Mouse (Mus musculus): ENCODE results near the gene Gm20662.

The Gm20662 gene

DNA sequence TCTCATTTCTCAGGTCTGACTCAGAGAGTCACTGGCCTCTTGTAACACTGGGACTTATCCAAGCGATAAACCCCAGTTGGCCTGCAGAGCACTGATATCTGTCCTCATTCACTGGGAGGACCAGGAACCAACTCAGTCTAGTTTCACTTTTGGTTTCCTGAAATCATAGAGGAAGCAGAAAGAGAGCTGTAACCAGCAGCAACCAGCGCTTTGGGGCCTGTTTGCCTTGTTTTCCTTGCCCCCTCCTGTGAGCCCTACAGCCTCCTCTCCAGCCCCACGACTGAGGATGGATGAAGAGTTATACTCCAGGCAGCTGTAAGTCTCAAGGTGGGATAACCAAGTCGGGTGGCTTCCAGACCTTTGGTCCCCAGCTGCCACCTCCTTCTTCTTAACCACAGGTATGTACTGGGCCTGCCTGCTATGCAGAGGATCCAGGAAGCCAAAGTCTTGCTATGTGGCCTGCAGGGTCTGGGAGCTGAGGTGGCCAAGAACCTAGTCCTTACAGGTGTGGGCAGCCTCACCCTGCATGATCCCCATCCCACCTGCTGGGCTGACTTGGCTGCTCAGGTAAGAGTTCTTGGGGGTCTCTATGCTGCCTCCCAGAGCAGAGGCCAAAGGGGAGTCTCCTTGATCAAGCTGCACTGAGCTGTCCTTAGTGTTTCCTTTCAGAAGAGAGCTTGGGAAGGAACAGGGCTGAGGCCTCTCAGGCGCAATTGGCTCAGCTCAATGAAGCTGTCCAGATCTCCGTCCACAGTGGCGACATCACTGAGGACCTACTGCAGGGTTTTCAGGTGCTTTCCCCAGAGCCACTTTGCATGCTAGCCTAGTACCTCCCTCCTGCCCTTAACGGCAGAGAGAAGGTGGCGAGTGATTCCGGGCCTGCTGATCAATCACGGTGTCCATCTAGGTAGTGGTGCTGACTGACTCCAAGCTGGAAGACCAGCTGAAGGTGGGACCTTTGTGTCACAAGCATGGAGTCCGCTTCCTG, 20.5 kb upstream of the Gm20662 start, which contains the start of gene Uba7:
Uba7 (plus strand) TSS at position 107 of the 988 bp plus-strand sequence.
- peak; percentile 34 for DNase-seq

DNA sequence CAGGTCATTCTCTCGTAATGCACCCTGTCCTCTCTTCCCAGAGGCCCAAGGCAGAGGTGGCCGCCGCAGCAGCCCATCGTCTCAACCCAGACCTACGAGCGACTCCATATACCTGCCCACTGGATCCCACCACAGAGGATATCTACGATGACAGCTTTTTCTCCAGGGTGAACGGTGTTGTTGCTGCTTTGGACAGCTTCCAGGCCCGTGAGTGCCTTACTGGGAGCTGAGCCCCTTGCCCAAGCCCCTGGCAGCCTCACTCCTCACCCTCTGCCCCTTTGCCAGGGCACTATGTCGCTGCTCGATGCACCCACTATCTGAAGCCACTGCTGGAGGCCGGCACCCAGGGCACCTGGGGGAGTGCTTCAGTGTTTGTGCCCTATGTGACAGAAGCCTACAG, 17.3 kb upstream of the Gm20662 start:
- DNase-seq: no peak

DNA sequence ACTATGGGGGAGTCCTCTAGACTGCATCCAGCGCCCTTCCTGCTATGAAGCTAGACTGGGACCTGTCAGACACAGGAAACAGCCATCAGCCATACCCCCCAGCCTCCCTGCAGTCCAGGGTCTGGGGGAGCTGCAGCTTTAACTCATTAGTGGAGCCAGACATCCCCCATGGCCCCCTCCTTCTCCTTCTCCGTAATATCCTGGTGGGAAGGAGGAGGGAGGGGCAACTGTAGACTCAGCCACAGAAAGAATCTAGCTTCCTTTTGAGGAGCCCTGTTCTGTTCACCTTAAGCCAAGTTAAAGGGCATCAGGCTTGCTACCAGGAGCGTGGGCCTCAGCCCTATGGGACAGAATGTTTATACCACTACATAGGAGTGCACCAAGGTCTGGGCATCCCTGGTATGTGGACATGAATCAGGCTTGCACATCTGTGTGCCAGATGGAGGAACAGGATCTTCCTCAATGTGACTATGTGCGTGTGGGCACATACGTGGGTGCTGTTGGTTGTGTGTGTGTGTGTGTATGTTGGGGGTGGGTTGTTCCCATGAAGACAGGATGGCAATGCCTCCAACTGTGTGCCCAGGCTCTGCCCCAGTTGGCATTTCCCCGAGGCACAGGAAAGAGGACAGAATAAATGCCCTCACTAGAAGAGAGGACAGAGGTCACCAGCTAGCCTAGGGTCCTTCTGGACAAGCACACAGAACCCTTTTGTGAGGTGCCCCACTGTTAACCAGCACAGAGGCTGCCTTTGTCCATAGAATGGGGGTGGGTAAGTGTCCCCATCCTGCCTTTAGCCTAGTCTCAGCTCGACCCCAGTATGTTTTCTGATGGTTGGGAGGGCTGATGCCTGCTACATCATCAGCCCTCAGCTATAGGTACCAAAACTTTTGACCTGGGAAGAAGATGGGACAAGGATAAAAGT, 14.2 kb upstream of the Gm20662 start:
- no peak for DNase-seq

DNA sequence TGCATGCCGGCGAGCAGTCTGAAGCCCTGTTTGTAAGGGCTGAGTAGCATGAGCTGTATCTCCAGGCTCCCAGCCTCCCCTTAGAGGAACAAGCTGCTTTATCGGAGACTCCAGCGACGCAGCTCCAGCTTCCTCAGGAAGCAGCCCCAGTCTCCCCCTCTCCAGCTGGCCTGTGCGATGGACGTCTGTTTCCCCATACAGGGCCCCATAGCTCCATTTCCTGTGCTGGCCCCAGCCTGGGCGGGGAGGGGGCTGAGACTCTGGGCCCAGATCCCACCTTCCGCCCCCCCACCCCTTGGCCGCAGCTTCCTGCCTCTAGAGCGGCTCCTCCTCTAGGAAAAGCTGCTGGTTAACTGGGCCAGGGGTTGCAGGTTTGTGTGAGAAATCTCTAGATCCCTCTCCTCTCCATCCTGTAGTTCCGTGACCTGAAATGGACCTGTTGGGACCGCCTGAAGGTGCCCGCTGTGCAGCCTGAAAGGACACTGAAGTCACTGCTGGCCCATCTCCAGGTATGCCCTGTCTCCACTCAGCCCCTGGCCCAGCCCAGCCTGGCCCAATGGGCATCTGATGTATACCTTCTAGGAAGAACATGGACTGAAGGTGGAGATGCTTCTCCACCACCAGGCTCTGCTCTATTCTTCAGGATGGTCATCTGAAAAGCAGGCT, 13.3 kb upstream of the Gm20662 start, which contains the start of gene Gm20661:
Gm20661 (plus strand) TSS at position 378 of the 666 bp plus-strand sequence.
- peak; percentile 76 for DNase-seq

DNA sequence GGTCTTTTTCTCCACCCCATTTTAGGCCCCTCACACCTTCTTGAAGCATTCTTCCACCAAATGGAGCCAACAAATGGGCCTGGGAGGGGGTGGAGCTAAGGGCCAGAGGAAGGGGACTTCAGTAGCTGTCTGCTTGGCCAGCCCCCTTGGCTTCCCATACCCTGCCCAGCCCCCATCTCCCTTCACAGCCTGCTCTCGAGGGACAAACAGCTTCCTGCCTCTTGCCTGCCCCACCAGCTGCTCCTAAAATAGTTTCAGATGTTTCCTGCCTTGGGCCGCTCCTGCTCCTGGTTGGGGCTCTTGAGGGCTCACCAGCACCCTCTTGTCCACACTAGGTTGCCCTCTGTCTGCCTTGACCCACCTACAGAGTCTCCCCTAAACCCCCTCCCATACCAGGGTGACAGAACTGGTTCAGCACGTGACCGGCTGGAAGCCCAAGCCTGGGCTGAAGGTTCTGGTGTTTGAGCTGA, 12.7 kb upstream of the Gm20662 start:
- DNase-seq: peak; percentile 89

DNA sequence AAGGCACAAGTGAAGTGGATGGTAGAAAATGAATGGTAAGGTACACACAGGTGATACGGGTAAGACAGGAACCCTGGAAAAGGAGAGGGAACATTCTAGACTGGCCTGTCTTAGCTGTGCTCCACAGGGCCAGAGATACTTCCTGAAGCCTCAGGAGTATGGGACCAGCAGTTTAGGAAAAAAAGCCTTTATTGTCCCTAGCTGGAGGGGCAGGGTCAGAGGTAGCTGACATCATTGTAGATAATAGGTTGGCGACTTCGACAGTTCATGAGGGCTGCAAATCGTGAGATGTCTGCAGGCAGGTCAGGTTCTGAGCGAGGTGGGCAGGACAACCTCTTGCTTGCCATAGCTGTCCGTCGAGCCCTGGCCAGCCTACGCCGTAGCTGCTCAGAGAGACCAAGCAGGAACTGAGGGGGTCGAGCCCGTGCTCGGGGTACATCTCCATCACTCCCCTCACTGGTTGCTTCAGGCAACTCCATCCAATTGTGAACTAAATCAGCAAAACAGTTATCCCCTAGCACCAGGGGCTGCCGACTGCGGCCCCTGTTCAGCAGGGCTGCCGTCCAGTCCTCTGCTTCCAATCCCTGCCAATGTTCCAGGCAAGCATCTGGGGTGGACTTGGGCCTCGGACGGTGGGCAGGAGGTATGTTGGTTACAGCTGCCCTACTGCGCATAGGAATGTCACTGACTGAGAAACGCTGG, 11.9 kb upstream of the Gm20662 start:
- DNase-seq: no peak

DNA sequence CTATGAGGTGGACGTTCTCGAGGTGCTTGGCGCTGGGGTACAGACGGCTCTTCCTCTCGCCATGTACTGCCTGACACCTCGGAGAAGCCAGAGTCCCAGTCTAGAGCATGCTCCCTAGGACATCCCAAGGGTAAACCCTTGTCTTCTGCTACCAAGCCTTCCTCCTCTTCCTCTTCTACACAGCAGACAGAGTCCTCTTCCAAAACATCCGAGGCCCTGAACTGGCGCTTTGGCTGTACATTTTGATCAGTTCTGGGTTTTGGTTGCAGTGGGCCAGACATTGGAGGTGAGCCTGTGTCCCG, 11.4 kb upstream of the Gm20662 start:
- DNase-seq: no peak

DNA sequence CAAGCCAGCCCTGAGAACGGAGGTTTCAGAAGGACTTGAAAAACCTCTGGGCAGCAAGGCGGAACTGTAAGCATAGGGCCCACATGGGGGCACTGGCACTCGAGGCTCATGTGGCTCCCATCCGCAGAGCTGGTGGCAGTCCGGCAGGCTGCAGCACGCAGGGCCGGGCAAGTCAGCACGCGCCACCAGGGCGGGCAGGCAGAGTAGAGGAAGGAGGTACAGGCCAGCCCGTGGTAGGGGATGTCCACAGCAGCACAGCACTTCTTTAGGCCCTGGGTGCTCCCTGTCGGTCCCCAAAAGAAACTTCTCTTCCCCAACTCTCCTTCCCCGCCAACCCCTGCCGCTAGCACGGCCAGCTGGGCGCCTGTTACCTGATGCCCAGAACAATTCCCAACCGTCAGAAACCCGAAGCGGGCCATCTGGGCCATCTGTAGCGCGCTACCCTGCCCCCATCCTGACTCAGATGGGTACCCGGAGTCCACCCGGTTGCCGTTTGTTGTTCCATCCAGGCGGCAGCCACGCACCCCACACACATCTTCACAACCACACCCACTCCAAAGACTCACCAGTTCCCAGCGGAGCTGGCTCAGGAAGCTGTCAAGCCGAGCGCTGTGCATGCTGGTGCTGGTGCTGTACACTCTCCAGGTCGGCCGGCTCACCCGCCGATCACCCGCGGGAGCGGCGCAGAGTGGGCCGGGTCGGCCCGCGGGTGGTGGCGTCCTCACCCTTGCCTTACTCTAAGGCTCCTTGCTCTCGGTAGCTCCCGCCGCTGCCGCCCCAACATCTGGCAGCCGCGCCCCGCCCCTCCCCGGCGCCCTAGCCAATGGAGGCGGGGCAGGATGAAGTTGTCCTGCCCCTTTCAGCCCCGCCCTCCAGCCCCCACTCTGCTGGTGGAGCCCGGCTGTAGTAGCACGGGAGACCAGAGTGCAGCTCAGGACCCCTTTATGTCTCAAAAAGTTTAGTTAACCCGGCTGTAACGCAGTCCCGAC, 10.7 kb upstream of the Gm20662 start, which contains the start of gene Inka1:
Inka1 (minus strand) TSS at position 749 of the 989 bp plus-strand sequence.
- DNase-seq: peak; percentile 81

DNA sequence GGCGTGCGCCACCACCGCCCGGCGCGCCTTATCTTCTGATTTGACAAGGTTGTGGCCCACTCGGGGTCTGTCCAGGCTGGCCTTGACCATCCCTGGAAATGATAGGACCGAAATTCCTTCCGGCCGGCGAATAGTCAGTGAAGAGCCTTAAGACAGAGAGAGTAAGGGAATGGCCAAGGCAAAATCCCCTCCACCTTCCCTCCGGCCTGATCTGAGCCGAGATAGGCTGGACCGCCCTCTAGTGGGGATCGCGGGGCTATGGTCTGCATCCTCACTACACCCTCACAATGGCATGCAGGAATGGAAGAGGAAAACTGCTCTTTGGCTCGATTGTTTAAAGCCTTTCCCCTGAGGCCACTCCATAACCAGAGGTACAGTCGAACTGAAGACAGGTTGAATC, 9.8 kb upstream of the Gm20662 start:
- DNase-seq: peak; percentile 73

DNA sequence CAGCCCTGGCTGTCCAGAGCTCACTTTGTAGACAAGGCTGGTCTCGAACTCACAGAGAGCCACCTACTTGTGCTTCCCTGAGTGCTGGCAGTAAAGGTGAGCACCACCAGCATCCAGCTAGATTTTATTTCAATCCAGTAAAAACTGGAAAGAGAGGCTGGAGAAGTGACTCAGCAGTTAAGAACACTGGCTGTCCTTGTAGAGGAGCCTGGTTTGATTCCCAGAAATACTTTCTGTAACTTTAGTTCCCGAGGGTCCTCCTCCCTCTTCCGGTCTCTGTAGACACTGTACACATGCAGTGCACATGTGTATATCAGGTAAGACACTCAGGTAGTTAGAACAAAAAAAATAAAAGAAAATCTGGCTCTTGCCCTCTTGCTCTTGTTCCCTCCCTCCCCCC, 8.2 kb upstream of the Gm20662 start:
- DNase-seq: no peak

DNA sequence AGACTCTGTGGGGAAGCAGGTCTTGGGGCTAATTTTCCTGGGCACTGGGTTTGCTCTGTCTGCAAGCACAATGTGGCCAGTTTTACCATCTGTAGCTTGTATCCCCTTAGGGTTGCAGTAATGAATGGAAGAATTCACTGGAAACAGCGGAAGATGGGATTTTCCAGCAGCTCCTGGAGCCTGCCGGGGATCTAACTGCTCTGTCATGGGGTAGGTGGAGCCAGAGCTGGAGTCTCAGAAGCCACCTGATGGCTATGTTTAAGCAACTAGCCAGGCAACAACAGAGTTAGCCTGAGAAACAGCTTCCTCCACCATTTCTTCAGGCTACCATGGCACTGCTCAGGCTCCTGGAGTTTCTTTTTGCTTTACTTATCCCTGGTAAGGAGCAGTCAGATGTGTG, 4.0 kb upstream of the Gm20662 start, which contains the start of gene Cdhr4:
Cdhr4 (plus strand) TSS at position 301 of the 400 bp plus-strand sequence.
- DNase-seq: no peak

DNA sequence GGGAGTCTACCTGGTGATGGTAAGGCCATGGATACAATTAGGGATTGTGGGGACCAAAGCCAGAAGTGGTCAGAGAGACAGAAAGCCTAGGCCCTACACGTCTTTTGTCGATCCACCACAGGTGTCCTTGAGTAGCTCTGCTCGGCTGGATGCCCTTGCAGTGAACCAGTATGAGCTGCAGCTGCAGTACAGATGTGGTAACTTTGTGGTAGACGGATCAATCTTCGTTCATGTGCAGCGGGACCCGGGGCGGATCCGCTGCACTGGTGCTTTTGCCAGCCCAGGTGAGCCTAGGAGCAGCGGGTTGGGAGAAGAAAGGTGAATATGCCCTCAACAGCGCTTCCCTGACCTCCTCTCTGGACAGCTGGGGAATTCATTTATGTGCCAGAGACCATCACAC, 3.1 kb upstream of the Gm20662 start:
- no peak for DNase-seq

DNA sequence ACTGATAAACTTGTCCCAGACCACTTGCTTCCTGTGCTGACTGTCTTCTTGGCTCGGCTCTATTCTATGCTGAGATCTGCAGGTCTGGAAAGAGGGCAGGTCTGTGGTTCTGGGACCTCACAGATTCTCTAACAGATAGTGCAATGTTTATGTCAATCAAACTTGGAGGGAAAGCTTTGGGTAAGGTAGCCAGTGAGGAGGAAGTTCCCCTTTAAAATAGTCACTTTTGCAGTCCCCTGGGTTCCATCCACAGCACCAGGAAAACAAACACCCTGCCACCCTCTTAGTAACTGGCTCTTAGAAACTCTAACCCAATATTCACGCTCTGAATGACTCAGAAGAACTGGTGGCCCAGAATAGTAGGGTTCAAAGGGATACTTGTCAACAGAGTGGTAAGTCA, 1.7 kb upstream of the Gm20662 start:
- DNase-seq: no peak

DNA sequence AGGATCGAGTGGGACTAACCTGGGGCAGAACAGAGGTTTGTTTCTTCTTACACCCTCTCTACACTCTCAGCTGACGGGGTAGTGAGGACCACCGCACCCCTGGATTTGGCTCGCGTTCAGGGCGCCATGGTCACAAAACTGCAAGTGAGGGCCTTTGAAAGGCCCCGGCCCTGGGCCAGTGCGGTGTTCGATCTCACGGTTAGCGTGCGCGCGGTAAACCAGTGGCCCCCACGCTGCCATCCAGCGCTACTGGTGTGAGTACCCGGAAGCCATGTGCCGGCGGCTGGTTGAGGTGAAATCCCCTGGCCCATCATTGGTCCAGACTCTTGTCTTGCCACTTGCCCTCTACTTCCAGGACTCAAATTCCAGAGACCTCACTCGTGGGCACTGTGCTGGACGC, 636 bp upstream of the Gm20662 start:
- no peak for DNase-seq

DNA sequence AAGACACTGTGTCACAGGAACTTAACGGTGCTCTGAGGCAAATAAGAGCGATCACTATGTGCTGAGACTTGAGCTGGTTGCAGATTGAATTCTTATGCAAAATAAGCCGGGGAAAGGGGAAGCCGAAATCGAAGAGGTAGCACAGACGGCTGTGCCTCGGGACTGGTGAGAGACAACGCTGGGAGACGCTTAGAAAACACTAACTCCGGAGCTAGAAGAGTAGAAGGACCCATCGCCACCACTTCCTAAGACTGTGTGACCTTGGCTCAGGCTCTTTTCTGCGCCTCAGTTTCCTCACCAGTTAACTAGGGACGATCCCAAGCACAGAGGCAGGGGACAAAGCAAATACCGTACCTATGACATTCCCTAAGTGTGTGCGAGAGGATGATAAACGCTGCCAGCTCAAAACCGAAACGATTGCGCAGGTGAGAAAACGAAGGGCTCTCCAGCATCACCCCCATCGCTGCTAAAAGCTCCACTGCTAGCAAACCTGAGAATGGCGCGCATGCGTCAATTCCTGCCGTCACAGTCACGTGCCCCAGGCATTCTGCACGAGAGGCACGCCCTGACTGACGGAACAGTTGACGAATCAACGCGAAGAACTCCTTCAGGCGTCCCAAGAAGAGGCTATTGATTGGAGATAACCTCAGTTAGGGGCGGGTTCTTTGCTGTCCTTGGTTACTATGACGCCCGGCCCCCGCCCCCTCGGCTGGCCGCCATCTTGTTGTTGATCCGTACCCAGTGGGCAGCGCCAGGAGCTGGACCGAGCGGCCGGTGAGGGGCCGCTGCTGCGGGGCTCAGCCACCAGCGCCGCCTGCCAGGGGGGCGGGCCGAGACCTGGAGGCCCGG, 6.0 kb downstream of the Gm20662 start, which contains the start of gene Ip6k1:
Ip6k1 (plus strand) TSS at position 580 of the 849 bp plus-strand sequence.
- DNase-seq: peak; percentile 100

DNA sequence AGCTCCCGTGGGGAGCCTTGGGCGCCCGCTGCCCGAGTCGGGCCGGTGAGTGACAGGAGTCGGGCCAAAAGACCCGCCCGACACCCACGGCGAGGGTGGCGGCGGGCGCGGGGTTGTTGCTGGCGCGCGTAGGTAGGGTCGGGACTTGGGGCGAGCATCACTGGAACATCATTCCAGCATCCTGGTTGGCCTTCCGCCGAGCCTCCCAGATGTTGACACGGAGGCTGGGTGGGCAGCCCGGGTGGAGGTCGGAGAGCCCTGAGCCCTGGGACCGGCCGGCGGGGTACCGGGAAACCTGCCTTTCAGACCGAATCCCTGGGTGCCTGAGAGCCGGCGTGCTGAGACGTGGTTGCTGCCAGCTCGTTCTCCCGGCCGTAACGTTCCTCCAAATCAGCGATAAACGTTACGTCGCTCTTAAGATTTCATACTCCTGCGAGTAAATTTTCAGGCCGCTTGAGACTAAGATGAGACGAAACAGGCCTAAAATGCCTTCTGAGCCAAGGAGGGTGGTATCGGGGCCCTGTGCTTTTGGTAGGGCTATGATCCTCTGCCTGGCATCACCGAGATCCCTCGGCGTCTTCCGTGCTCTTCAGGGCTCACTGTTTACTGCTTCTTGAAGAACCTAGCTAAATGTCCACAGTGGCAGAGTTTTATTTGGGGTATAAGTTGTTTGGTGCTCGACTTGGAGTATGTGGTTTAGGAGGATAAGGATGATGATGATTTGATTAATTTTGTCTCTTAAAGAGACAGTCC, 6.8 kb downstream of the Gm20662 start:
- DNase-seq: no peak

DNA sequence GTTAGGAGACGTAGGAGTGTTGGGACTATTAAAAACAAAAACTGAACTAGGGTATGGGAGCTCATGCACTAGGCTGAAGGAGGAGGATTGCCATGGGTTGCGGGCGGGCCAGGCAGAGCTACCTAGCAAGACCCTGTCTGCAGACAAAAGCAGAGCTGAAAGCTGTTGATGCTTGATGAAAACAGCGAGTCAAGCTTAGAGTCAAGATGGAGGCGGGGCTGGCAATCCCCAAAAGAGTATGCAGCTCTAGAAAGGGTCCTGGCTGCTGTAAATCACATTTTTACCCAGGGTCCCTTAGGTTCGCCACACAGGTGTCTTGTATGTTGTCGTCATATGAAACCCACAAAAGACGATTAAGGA, 7.4 kb downstream of the Gm20662 start:
- DNase-seq: no peak

DNA sequence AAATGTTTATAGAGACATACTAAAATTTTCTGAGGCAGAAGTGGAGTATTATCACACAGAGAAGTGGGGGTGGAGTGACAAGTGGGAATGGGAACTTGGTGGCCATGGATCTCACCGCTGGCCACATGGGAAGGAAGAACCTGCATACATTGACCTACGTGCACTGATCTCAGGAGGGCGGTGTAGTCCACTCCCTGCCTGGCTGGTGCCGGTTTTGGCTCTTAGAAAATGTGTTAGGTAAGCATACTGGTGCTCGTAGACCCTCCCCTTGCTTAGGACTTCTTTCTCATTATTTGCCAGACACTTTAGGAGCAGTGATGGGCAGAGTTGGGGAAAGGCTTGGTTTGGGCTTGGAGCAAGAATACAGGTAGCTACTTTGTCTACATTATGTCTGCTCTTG, 11.9 kb downstream of the Gm20662 start:
- DNase-seq: no peak

DNA sequence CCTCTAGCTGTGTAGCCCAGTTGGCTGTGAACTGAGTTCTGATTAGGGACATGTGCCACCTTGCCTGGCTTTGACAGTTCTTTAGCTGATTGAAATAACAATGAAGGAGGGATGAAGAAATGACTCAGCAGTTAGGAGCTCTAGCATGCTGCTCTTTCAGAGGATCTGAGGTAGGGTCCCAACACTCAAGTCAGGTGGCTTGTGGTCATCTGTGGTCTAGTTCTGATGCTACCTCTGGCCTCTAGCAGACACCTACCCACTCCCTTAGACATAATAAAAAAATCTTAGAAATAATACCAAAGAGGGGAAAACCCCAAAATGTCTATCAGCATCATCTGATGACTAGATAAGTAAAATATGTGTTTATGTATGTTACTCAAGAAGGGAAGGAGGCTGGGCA, 14.2 kb downstream of the Gm20662 start:
- no peak for DNase-seq

Measured in kidney, adult 11 months (tissue).